Mouse (Mus musculus) lung, postnatal 10 days (tissue): ENCODE data around the gene Ubxn11.
A peak's percentile ranks its signal among the peaks of the same experiment; 100 is the strongest.

Experiments used
- DNase-seq: peaks from one replicate; pipeline ENCODE4 v3.0.0; 2021

The Ubxn11 gene

GRCm38 (mm10) chr4:134101979-134102741 lies at the start of gene Ubxn11:
TSS of gene Ubxn11 (plus strand) at chr4:134102570.
- peak; percentile 92 for DNase-seq

- no peak for DNase-seq
Measured at GRCm38 (mm10) chr4:134053538-134053937, 48.8 kb upstream of the Ubxn11 start, which contains the start of gene Zfp683. TSS of gene Zfp683 (plus strand) at chr4:134053838.

GRCm38 (mm10) chr4:134058166-134058715 lies 44.1 kb upstream of the Ubxn11 start:
- no peak for DNase-seq

- DNase-seq = no peak
Measured at GRCm38 (mm10) chr4:134058908-134059307, 43.5 kb upstream of the Ubxn11 start.

- no peak for DNase-seq
Measured at GRCm38 (mm10) chr4:134060135-134060865, 42.1 kb upstream of the Ubxn11 start, which contains the start of gene Crybg2. TSS of gene Crybg2 (plus strand) at chr4:134060815.

- no peak for DNase-seq
Measured at GRCm38 (mm10) chr4:134061166-134061830, 41.1 kb upstream of the Ubxn11 start.

- no peak for DNase-seq
Measured at GRCm38 (mm10) chr4:134061944-134062446, 40.4 kb upstream of the Ubxn11 start.

GRCm38 (mm10) chr4:134062561-134062960 lies 39.8 kb upstream of the Ubxn11 start:
- DNase-seq = no peak

GRCm38 (mm10) chr4:134065431-134066004 lies 36.9 kb upstream of the Ubxn11 start:
- peak; percentile 24 for DNase-seq

GRCm38 (mm10) chr4:134067383-134067782 lies 35.0 kb upstream of the Ubxn11 start:
- DNase-seq = no peak

GRCm38 (mm10) chr4:134067833-134068544 lies 34.4 kb upstream of the Ubxn11 start:
- no peak for DNase-seq

GRCm38 (mm10) chr4:134068793-134069580 lies 33.4 kb upstream of the Ubxn11 start:
- no peak for DNase-seq

GRCm38 (mm10) chr4:134078694-134079093 lies 23.7 kb upstream of the Ubxn11 start:
- peak; percentile 75 for DNase-seq

GRCm38 (mm10) chr4:134080674-134081073 lies 21.7 kb upstream of the Ubxn11 start:
- DNase-seq = no peak

GRCm38 (mm10) chr4:134081730-134082386 lies 20.5 kb upstream of the Ubxn11 start:
- DNase-seq = peak; percentile 86

GRCm38 (mm10) chr4:134082460-134082859 lies 19.9 kb upstream of the Ubxn11 start:
- DNase-seq = no peak

- DNase-seq = no peak
Measured at GRCm38 (mm10) chr4:134084999-134085398, 17.4 kb upstream of the Ubxn11 start.

GRCm38 (mm10) chr4:134087412-134087811 lies 15.0 kb upstream of the Ubxn11 start:
- DNase-seq = peak; percentile 49

GRCm38 (mm10) chr4:134089029-134089428 lies 13.3 kb upstream of the Ubxn11 start:
- DNase-seq = no peak

- DNase-seq = no peak
Measured at GRCm38 (mm10) chr4:134090521-134091224, 11.7 kb upstream of the Ubxn11 start.
